ENCODE assay signal across 35 mouse cellular contexts in genomic region chr2:180311147-180311546, GRCm38 (mm10). TPM values are rescaled to one million over a fixed set of nuclear protein-coding genes. Genes with fewer than 3 reads are reported as not detected.
DNase-seq lines count a peak whose midpoint lies in the region; ATAC-seq lines count a peak whose summit lies in the region.
"Had no signal": no experiment of that assay in that cellular context is flagged by ENCODE, and none has a peak within 500 bp of the region (broad histone marks: within the 10 kb centered on the region; RNA-seq: fewer than 3 reads in every experiment).

No protein-coding gene starts in this region.

- DNase-seq in adrenal gland, adult (ENCODE audit: inconsistent age in 2 of 2, low spot score in 1 of 2), result peak; percentile 15 to 41
- no peak for DNase-seq in adrenal gland, postnatal 4 days (ENCODE audit: low spot score in 2 of 2)
- peak; percentile 43 for DNase-seq in lung, postnatal 10 days
- DNase-seq in lung, adult 18-20 months, result no peak
- peak; percentile 31 to 47 for DNase-seq in heart, postnatal 36 days
- DNase-seq in right cerebral cortex, postnatal 10 days (ENCODE audit: low spot score in 2 of 2), result no peak
- no peak for DNase-seq in kidney, adult 8-10 months
- DNase-seq: adrenal gland, postnatal 25 days; cerebellum, adult 18-20 months; cerebellum, postnatal 10 days; gastrocnemius, postnatal 10 days; kidney, adult 11 months; kidney, postnatal 25 days; right cerebral cortex, adult 18-20 months had no signal

- ATAC-seq in heart, embryonic 13.5 days (ENCODE audit: extremely low read depth, insufficient number of reproducible peaks, low FRiP score, low TSS enrichment), result no peak
- ATAC-seq: inflammation-experienced regulatory T-cells, adult 6 months; lung, postnatal 0 days; midbrain, embryonic 15.5 days had no signal

- H3K4me2 ChIP-seq in heart, embryonic 13.5 days, result no peak overlapping the region
- H3K4me2 ChIP-seq: forebrain, embryonic 12.5 days; hindbrain, embryonic 15.5 days; kidney, embryonic 15.5 days; limb, embryonic 13.5 days; liver, embryonic 11.5 days; midbrain, embryonic 15.5 days; neural tube, embryonic 15.5 days had no signal

- H3K27me3 ChIP-seq in heart, embryonic 13.5 days (replicated peaks), result no peaks in the 10 kb centered on the region
- H3K27me3 ChIP-seq: hindbrain, embryonic 15.5 days; kidney, embryonic 15.5 days; limb, embryonic 13.5 days; midbrain, embryonic 15.5 days; neural tube, embryonic 15.5 days had no signal

- no peaks in the 10 kb centered on the region for H3K9me3 ChIP-seq in heart, embryonic 13.5 days
- H3K9me3 ChIP-seq: forebrain, embryonic 12.5 days; hindbrain, embryonic 10.5 days; hindbrain, embryonic 15.5 days; kidney, embryonic 15.5 days; limb, embryonic 13.5 days; midbrain, embryonic 10.5 days; midbrain, embryonic 15.5 days; neural tube, embryonic 15.5 days had no signal

- no peaks in the 10 kb centered on the region for H3K36me3 ChIP-seq in heart, embryonic 13.5 days
- H3K36me3 ChIP-seq: forebrain, embryonic 12.5 days; hindbrain, embryonic 10.5 days; hindbrain, embryonic 15.5 days; kidney, embryonic 15.5 days; limb, embryonic 13.5 days; midbrain, embryonic 10.5 days; midbrain, embryonic 15.5 days; neural tube, embryonic 15.5 days had no signal

- intact Hi-C loops in heart, postnatal 36 days (cut with DNase I), result no loop called here

- peak overlapping the region; percentile 55 for H3K27ac ChIP-seq in heart, embryonic 13.5 days (replicated peaks)
- H3K27ac ChIP-seq: forebrain, embryonic 12.5 days; hindbrain, embryonic 10.5 days; hindbrain, embryonic 15.5 days; kidney, embryonic 15.5 days; limb, embryonic 13.5 days; midbrain, embryonic 10.5 days; midbrain, embryonic 15.5 days; neural tube, embryonic 15.5 days had no signal

- 34% methylated on average over 4 of the region's 4 CpGs for whole genome bisulfite sequencing in heart, embryonic 13.5 days

- H3K4me3 ChIP-seq in heart, embryonic 13.5 days, result no peak overlapping the region
- H3K4me3 ChIP-seq: forebrain, embryonic 12.5 days; hindbrain, embryonic 10.5 days; hindbrain, embryonic 15.5 days; kidney, embryonic 15.5 days; limb, embryonic 13.5 days; midbrain, embryonic 10.5 days; midbrain, embryonic 15.5 days; neural tube, embryonic 15.5 days had no signal

- peaks cover 18% of the 10 kb centered on the region for H3K4me1 ChIP-seq in heart, embryonic 13.5 days
- H3K4me1 ChIP-seq: forebrain, embryonic 12.5 days; hindbrain, embryonic 10.5 days; hindbrain, embryonic 15.5 days; kidney, embryonic 15.5 days; limb, embryonic 13.5 days; midbrain, embryonic 10.5 days; midbrain, embryonic 15.5 days; neural tube, embryonic 15.5 days had no signal

- H3K9ac ChIP-seq in heart, embryonic 13.5 days, result no peak overlapping the region
- H3K9ac ChIP-seq: forebrain, embryonic 12.5 days; hindbrain, embryonic 15.5 days; kidney, embryonic 15.5 days; limb, embryonic 13.5 days; midbrain, embryonic 15.5 days; neural tube, embryonic 15.5 days had no signal

RNA-seq across cellular contexts. Expression of gene Rbbp8nl, which starts 21.5 kb away (rescaled TPM):
- not detected for total RNA-seq in adrenal gland, postnatal 4 days (2021)
- 0.05 and 0.08 TPM in 2 replicates for polyA plus RNA-seq in heart, embryonic 13.5 days (2015; fragmentation: Nextera tagmentation; extraction: Ambion mirVana)
- not detected for total RNA-seq in heart, postnatal 36 days (2021)
- total RNA-seq: adrenal gland, postnatal 25 days; CH12.LX; gastrocnemius, postnatal 10 days; layer of hippocampus, adult 18-20 months; layer of hippocampus, postnatal 10 days; left cerebral cortex, adult 18-20 months; left cerebral cortex, postnatal 36 days had no signal
- polyA plus RNA-seq: C2C12; cortical plate, adult 2 months; hindbrain, embryonic 15.5 days; inflammation-experienced regulatory T-cells, adult 6 months; liver, embryonic 16.5 days; midbrain, embryonic 15.5 days; neural tube, embryonic 15.5 days had no signal

RNA-seq across cellular contexts. Expression of gene Gata5, which starts 23.4 kb away (rescaled TPM):
- under 1 TPM; 0.45 to 0.65 TPM for total RNA-seq in adrenal gland, postnatal 4 days (2021)
- polyA plus RNA-seq in heart, embryonic 13.5 days (2015; fragmentation: Nextera tagmentation; extraction: Ambion mirVana), result 11.8 and 14.7 TPM in 2 replicates
- total RNA-seq in heart, postnatal 36 days (2021), result 1 to 10 TPM in 1 of 2 experiments, under 1 TPM in 1; 0.65 to 1.1 TPM
- total RNA-seq: adrenal gland, postnatal 25 days; CH12.LX; gastrocnemius, postnatal 10 days; layer of hippocampus, adult 18-20 months; layer of hippocampus, postnatal 10 days; left cerebral cortex, adult 18-20 months; left cerebral cortex, postnatal 36 days had no signal
- polyA plus RNA-seq: C2C12; cortical plate, adult 2 months; embryonic facial prominence, embryonic 14.5 days; forebrain, embryonic 12.5 days; hindbrain, embryonic 15.5 days; inflammation-experienced regulatory T-cells, adult 6 months; midbrain, embryonic 15.5 days had no signal

RNA-seq across cellular contexts. Expression of gene Cables2, which starts 37.9 kb away (rescaled TPM):
- 10 to 100 TPM; 19.8 to 21.2 TPM for total RNA-seq in adrenal gland, postnatal 4 days (2021)
- polyA plus RNA-seq in heart, embryonic 13.5 days (2015; fragmentation: Nextera tagmentation; extraction: Ambion mirVana), result 9.0 and 9.3 TPM in 2 replicates
- total RNA-seq in heart, postnatal 36 days (2021), result 10 to 100 TPM; 11.2 to 13.5 TPM

RNA-seq across cellular contexts. Expression of gene Rps21, which starts 54.0 kb away (rescaled TPM):
- total RNA-seq in adrenal gland, postnatal 4 days (2021), result 1,000 to 10,000 TPM; 1,005 to 1,051 TPM
- polyA plus RNA-seq in heart, embryonic 13.5 days (2015; fragmentation: Nextera tagmentation; extraction: Ambion mirVana), result 332 and 351 TPM in 2 replicates
- total RNA-seq in heart, postnatal 36 days (2021), result 100 to 1,000 TPM; 500 to 574 TPM

Comparison
In these comparisons a context has a peak if more than half of its experiments do, and no peak if none do; other contexts are left out.
1. DNase-seq: peak in adrenal gland, adult (2 of 2), lung, postnatal 10 days (single experiment) and heart, postnatal 36 days (2 of 2); none in adrenal gland, postnatal 4 days (0 of 2), lung, adult 18-20 months (0 of 2), right cerebral cortex, postnatal 10 days (0 of 2) and kidney, adult 8-10 months (0 of 2).